Mouse (Mus musculus) adrenal gland, adult 8-10 months (tissue): Measurements from ENCODE around the gene R3hdm4. TPM values are rescaled to one million over a fixed set of nuclear protein-coding genes. Genes with fewer than 3 reads are reported as not detected.
"Not testable (repeated sequence)": the region's sequence is repeated elsewhere in the genome, so short reads cannot be mapped to it uniquely, and the experiment has no call there.

Experiments used
- DNase-seq: peaks from one replicate; pipeline ENCODE4 v3.0.0; 2022
- total RNA-seq, 4 experiments: library from RNA; stranded (reverse); gene quantifications; 2 replicates each; pipeline ENCODE4 v1.2.4; 2022

Gene R3hdm4
- total RNA-seq, result 100 to 1,000 TPM in 3 of 4 experiments, 10 to 100 TPM in 1; 99.4 to 132 (median 112) TPM

DNA sequence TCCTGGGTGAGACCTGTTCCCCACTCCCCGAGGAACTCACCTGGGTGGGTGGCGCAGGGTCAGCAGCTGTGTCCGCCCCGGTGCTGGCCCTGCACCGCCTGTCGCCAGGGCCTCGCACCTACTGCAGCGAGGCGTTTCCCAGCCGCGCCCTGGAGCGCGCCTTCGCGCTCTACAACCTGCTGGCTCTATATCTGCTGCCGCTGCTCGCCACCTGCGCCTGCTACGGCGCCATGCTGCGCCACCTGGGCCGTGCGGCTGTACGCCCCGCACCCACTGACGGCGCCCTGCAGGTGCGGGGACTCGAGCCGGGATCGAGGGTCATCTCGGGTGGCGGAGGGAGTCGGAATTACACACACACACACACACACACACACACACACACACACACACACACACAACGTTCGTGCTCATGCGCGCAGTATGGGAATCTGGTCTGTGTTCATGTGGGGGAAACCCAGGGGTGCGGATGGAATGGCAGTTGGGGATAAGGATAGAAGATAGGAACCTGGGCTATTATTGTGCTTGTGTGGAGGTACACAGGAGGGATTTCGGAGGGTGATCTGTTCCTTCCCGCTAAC, at the start of gene R3hdm4:
R3hdm4 (minus strand) TSS at position 251 of the 578 bp plus-strand sequence.
- no peak for DNase-seq

DNA sequence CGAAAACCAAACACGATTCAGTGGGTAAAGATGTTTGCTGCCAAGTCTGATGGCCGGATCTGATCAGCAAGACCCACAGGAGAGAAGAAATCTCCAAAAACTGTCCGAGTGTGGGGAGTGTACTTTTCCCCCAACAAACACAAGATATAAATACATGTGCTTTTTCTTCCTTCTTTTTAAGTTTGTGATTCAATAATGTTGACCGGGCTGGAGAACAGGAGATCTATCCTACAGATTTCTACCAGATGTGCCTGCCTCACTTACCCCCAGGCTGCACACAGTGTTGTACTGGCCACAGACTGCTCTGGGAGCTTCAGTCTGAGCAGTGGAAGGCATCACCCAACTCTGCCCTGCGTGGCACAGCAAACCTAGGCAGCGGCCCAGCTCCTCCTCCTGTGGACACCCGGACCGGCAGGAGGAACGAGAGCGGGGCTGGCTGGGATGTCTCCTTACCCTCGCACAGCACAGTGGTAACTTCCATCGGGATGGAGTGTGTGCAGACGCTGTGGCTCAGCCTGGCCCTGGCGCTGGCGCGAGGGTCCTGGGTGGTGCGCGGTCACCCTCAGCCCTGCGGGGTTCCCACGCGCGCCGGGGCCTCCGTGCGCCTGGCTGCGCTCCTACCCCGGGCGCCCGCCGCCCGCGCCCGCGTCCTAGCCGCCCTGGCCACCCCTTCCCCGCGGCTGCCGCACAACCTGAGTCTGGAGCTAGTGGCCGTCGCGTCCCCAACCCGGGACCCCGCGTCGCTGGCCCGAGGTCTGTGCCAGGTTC, 49.6 kb upstream of the R3hdm4 start, which contains the start of gene Grin3b:
Grin3b (plus strand) TSS at position 301 of the 768 bp plus-strand sequence.
- DNase-seq, result no peak

DNA sequence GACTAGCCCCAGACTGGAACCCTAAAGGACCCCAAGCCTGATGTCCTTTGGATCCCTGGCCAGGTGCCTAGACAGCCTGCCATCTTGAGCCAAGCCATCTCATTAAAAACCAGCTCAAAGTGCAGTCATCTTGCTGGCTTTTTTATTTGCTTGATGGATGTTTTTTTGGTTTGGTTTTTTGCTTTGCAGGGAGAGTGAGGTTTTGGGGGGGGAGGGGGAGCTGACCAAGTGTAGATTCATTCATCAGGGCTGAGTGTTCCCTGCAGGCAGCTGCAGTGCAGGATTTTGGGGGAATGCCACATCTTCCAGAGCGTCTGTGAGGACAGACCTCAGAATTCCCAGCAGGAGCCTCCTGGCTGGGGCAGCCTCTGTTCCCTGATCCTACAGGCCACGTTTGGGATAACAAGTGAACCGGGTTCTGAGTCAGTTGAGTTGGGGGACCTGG, 48.1 kb upstream of the R3hdm4 start:
- DNase-seq, result no peak

DNA sequence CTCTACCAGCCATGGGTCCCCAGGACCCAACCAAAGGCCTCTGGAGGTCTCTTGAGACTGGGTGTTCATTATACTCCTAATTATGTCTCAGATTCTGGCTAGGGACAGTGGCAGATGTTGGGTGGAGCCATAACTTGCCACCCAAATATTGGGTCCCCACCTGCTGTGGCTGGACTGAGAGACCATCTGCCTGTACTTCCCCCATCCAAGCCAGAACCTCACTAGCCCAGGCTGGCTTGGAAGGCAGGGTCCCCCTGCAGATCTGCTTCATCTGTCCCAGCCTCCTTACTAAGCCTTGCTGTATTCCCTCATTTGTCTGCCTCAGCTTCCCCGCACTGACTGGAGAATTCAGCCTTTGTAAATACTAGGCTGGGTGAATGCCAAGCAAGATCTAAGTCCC, 47.2 kb upstream of the R3hdm4 start:
- DNase-seq, result no peak

DNA sequence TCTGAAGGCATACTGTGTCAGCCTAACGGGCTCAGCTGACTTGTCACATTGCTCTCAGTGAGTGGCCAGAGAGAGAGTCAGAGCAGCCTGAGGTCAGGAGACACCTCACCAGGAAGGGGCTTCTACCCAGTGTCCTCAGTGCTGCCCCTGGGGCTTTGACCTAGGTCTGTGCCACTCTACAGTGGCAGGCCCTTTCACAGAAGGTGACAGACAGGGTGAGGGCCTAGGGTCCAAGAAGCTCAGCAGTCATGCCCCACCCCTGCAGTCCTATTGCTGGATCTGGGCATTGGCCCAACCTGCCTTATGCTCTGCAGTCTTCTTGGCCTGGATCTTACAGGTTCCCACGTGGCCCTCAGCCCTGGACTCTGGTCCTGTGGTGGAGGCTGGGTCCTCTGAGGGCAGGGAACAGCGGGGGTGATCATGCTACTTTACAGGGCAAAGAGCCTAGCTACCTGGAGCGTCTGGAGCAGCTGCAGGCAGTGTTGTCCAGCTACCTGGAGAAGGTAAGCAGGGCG, 45.9 kb upstream of the R3hdm4 start:
- DNase-seq, result no peak

DNA sequence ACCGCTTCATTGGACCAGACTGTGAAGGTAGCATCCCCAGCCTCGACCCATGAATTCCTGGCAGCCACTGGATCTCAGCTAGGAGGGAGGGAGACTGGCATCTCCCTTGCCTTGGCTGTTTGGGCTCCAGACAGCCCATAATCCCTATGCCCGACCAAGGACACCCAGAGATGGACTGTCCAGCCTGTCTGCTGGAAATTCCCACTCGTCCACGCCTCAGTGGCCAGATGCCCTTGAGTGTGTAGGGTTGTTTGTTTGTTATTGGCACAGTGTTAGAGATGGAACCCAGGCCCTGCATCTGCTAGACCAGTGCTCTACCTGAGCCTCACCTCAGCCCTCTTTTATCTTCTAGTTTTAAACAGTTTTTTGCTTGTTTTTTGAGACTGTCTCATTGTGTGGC, 44.3 kb upstream of the R3hdm4 start:
- no peak for DNase-seq

DNA sequence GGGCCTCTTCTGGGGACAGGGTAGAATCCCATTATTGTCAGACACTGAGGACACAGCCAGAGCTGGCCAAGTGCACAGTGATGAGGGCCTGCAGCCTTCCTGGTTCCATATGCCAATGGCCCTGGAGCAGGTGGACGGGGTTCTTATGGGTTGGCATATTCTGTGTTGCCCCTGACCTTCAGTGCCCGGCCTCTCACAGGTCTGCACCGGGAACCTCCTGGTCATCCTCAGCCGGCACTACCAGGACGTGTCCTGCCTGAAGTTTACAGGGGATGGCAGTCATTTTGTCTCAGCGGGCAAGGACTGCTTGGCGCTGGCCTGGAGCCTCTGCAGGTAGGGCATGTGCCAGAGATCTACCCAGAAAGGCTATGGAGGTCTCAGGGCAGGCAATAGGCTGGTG, 43.7 kb upstream of the R3hdm4 start:
- no peak for DNase-seq

DNA sequence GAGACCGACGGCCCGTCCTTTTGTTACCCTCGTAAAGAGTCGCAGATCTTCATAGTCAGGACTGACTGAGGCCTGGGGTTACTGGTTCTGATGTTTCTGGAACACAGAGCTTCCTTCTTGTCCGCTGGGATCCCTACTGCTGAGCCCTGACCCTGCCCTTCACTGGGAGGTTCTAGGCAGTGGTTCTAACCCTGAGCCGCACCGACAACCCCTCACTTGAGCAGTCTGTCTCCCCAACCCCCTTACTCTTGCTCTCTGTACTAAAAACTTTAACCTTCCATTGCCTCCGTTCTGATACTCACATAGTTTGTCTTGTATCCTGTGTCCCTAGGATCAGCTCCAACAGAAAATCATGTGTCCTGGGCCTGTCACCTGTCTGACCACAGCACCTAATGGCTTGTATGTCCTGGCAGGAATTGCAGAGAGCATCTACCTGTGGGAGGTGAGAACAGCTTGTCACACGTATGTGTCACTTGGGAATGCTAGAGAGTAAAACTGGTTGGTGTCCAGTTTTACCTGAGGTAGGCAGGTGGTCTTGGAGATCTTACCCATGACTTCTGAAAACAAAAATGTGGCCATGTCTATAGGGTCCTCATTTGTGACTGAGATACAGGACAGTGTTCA, 39.8 kb upstream of the R3hdm4 start:
- DNase-seq, result no peak

DNA sequence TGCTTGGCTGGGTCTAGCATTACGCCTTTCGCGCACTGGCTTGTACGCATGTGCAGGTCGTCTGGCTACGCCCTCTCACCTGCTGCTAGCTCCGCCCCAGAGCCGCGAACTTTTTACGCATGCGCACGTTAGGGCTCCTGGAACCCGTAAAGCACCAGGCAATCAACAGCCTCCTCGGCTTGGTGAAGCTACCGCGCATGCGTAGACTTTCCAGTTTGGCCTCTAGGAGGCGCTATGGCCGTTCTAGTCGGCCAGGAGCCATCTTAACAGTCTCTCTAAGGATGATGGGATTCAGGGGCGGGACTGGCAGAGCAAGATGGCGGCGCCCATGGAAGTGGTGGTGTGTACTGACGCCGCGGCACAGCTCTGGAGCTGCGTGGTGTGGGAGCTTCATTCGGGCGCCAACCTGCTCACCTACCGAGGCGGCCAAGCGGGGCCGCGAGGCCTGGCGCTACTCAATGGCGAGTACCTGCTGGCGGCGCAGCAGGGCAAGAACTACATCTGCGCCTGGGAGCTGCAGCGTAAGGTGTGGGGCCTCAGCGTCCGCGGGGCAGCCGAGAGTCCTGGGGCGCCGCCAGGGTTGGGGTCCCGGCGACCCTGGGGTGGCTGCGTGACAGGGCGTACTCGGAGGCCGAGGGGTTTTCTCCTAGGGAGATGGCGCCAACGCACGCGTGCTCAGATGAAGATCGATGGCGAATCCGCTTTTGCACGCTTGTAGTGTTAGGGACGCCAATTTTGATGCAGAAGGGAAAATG, 39.0 kb upstream of the R3hdm4 start, which contains the start of gene Wdr18:
Wdr18 (plus strand) TSS at position 306 of the 755 bp plus-strand sequence.
- DNase-seq, result peak; percentile 99

DNA sequence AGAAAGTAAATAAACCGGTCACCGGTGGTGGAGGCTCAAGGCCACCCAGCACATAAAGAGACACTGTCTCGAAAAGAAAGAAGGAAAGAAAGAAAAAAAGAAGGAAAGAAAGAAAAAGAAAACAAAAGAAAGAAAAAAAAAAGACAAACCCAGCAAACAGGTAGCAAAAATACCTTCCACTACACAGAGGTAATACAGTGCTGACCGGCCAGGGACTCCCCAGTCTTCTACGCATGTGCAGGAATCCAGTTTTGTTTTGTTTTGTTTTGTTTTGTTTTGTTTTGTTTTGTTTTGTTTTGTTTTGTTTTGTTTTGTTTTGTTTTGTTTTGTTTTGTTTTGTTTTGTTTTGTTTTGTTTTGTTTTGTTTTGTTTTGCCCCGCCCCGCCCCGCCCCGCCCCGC, 38.4 kb upstream of the R3hdm4 start:
- not testable (repeated sequence) for DNase-seq

DNA sequence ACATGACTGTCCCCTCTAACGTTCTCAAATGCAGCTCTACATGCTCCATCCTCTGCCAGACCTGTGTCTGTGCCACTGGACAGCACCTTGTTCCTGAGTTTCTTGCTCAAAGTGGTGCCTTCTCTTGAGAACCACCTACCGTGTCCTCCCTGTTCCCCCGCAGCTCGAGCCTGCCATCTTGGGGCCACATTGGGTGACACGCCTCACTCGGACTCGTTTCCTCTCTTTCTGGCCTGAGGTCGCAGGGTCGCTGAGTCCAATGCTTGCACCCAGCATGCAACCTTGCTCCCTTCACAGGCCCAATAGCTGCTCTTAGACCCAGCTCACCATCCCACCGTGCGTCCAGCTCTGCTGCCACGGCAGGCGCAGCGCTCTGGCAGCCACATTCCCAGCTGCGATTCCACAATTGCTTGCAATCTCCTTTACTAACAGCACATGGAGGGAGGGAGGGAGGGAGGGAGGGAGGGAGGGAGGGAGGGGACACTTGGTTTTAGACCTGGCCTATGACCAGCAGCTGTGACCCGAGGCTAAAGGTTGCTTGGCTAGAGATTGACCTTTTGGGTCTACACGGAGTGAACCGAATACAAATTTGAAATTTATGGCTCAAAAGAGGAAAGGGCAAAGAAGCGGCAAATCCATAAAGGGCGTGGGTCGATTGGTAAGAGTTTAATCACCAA, 37.3 kb upstream of the R3hdm4 start:
- peak; percentile 80 for DNase-seq

DNA sequence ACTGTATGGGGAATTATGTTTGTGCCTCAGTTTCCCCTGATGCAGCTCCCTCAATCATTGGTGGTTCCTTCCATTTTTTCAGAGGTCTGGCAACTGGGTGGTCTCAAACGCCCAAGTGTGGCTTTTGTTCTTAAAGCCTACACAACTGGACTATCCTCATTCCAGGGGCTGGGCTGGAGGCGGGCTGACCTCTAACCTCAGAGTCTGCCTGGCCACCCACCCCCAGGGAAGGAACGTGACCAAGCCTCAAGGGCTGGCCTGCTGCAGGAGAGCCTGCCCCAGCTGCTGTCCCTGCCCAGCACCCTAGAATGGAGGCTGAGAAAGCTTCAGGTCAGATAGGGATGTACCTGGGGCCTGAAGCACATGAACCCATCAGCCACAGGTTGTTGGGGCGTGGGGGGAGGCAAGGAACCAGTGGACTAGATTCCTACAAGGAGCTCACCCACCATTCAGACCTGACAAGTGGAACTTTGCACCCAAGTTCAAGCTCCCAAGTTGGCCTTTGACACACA, 35.7 kb upstream of the R3hdm4 start:
- DNase-seq, result no peak

DNA sequence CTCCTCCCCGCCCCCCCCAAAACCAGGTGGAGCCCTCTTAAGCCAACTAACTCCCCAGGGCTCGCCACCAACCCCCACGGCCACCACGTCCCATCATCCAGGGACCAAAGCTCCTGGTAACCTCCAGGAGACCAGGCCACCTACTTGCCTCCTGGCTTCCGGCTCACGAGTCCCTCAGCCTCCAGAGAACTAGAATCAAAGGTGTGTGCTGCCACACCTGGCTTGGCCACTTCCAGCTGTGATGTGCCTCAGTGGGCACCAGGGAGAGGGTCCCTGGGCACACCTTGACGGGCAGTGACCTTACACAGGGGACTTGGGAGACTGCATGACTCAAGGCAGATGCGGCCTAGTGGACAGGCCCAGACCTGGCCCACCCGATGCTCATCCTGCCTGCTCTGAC, 34.7 kb upstream of the R3hdm4 start:
- DNase-seq, result no peak

DNA sequence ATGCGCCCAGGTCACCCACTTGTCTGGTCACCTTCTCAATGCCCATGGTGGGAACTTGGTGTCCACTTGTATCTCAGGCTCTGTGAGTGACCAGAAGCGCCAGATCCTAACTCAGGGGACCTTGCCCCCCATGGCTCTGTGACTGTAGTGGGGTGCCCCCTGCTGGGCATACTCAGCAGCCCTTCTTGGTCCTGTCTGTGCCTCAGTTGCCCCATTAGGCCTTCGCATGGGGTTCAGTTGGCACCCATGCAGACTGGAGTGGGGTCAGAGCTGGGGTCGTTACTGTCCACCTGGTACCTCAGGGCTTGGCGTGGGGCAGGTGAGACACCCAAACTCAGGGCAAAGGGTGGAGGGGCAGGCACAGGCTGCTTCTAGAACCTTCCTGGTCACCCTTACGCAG, 32.9 kb upstream of the R3hdm4 start:
- DNase-seq, result no peak

DNA sequence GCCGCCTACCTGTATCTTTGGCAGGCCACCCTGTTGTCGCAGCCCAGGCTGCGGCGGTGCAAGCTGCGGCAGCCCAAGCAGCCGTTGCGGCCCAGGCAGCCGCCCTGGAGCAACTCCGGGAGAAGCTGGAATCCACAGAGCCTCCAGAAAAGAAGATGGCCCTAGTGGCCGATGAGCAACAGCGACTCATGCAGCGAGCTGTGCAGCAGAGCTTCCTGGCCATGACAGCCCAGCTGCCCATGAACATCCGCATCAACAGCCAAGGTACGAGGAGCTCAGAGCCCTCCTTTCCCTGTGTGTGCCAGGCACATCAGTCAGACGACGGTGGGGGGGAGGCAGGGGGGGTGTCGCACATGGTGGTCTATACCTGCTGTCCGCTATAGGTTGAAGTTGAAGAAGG, 29.7 kb upstream of the R3hdm4 start:
- no peak for DNase-seq

DNA sequence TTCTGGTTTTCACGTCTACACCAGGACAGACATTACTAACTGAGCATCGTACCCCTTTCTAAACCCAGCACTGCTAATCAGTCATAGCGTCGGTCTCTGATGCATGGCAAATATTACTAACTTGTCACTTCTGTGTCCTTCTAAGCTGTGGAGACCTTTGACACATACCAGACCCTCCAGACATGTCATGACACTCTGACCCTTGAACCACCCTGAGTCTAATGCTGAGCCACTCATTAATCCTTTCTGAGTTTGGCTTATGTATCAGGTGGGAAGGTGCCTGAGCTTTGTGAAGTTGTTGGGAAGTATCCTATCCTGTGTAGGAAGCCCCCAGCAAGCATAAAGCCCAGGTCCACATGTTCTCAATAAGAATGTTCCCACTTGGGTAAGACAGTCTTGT, 28.9 kb upstream of the R3hdm4 start:
- no peak for DNase-seq

DNA sequence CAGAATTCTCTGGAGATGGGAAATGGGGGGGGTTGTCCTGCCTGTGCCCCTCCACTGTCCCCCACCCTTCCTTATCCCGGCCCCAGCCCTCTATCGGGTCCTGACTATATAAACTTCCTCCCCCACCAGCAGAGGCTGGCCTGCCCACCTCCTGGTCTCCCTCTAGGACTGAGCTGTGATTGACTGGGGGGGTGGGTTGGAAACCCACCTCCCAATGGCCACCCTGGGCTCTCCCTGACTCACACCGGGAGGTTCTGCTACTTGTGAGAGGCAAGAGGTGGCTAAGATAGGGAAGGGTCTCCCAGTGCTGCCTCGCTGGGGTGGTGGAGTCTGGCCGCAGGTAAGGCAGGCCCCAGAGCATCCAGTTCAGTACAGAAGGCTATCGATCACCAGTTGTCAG, 26.5 kb upstream of the R3hdm4 start:
- DNase-seq, result no peak

DNA sequence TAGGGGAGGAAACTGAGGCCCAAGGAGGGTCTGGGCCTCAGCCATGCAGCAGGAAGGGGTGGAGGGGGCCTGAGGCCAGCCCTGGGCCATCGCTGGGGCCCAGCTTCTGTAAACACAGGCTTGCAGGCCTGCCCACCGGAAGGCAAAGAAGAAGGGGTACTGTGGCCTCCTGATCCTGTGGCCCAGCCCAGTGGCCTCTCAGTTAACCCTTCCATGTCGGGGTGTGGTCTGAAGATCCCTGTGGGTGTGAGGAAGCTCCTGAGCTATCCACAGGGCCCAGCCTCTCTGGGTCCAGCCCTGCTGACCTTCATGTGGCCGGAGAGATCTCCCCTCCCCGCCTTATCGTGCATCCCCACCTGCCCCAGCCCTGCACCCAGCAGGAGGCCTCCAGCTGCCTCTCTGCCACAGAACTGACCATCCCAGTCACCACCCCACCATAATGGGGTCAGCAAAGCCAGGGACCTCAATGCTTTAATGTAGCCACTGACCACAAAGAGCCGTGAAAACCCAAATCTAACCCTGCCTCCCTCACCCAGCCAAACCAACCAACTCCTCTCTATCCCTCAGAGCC, 25.8 kb upstream of the R3hdm4 start:
- DNase-seq, result no peak

DNA sequence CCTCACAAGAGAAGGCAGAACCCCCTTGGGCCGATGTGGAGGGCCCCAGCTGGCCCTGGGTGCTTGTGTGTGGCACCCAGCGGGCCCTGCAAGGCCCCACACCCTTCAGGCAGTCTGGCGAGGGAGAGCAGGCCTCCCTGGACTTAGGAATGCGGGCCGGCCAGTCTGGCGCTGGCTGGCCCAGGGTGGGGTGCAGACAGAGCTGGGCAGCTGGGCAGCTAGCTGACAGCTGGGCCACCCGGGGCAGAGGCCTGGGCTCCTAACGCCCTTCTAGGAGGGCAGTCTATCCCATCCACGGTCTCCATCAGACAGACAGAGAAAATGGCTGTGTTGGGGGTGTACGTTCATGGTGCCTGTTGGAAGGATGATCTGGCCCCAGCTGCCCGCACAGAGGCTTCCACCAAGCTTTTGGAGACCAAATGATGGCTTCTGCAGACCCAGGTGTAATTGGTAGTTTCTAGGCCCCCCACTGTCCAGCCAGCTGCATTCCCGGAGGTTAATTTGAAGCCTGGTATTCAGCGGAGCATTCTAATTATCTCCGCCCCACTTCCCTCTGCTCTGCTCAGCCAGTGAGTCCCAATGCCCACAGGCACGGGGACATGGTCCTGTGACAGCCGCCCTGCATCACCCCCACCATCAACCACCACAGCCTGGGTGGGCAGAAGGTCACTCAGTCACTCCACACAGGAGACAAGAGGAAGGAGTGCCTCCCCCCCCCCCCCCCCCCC, 24.7 kb upstream of the R3hdm4 start:
- DNase-seq, result no peak

DNA sequence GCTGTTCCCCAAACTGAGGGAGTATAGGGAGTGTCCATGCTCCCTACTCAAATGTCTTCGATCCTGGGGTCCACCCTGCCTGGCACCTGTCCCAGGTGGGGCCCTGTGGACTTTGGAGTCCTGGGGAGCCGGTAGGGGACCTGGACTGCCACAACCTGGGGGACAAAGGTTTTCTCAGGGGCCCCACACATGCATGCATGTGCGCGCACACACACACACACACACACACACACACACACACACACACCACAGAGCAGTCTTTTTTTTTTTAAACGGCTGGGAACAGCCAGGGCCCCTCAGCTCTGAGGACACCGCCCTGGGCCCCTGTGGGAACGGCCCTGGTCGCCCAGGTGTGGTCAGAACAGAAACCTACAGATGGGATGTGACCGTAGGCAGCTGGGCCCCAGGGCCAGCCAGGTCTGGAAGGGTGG, 22.5 kb upstream of the R3hdm4 start:
- no peak for DNase-seq

DNA sequence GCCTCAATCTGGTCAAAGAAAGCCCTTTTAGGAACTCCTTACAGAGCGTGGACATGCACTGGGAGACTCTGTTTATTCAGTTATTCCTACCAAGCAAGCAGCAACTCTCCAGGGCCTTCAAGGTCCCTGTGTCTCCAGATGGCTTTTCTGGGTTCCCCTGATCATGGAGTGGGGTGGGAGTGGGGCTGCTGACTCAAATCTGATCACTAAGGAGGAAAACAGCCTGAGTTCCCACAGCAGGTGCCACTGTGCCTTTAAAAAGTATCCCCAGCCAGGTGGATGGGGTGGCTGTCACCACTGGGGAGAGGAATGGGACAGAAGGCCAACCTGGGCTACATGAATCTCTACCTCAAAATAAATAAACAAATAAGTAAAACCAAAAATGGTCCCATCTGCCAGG, 22.0 kb upstream of the R3hdm4 start:
- DNase-seq, result no peak
